Mouse (Mus musculus): ENCODE results near the gene Polg2.

GRCm38 (mm10) chr11:106766611-106767162, 12.7 kb downstream of the Polg2 start:
- TF ChIP-seq CTCF (IDR thresholded peaks at IDR 0.05; ENCODE audit: insufficient read depth, low read depth, low read length) (no peak), POLR2A (IDR thresholded peaks at IDR 0.05; ENCODE audit: insufficient read depth, low read depth, low read length) (no peak)

Measured in olfactory bulb, adult 2 months (tissue).